Mouse (Mus musculus) left cerebral cortex, adult 8-10 months (tissue): ENCODE measurements at regions not wholly inside any gene's neighbourhood (a gene's known extent, or its start where the extent isn't known, plus 50 kb on each side); places are given as distances from the start of the nearest gene placed in this dataset.
"Not testable (repeated sequence)": the region's sequence is repeated elsewhere in the genome, so short reads cannot be mapped to it uniquely, and the experiment has no call there.

ENCODE experiments used
- DNase-seq, 2 experiments: peaks; one replicate each; pipeline ENCODE4 v3.0.0; 2022; ENCODE audit warnings: low spot score in 2 of 2

DNA sequence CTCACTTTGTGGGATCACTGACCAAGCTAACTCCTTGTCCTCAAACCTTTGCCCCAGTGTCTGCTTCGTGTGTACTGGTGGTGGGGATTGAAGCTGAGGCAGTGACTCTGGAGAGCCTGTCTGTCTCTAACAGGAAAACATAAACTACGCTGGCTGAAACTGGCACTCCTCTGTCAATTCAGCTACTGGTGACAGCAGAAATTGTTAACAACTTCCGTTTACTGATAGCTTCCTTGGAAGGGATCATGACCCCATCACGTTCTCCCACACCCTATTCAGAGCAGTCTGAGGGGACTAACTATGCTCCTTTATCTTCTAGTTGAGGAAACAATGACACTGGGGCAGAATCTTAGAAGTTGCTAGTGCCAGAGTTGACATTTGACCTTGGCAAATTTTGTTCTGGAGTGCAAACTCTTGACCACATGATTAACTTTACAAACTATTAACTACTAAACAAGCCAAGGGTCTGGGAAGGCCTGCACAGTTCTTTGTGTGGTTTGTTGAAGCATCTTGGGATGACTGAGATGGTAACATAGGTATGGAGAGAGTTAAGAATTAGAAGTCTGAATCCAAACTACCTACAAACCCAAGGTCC is 96.7 kb upstream of the Max start:
- no peak for DNase-seq

DNA sequence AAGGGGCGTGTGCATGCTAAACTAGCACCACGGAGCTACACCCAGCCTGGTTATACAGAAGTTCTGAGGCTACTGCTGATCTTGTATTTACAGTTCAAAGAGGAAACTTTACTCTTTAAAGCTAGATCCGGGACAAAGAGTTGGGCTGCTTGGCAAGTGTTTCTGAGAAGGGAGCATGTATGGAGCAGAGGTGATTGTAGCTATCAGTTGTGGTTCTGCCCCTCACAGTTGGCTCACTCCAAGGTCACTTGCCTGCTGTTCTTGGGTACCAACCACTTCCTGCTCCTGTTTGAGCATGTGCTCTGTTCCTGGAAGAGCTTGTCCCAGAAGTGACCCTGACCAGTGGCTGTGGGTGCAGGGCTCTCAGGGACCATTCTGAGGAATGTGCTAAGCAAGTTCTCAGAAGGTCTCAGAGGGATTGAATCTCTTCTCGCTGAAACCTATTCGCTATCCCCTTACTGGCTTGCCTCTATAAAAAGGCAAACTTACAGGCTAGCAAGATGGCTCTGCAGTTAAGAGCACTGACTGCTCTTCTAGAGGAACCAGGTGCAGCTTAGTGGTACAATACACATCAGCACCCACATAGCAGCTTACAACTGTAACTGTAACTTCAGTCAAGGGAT is 94.9 kb upstream of the Max start:
- no peak for DNase-seq

DNA sequence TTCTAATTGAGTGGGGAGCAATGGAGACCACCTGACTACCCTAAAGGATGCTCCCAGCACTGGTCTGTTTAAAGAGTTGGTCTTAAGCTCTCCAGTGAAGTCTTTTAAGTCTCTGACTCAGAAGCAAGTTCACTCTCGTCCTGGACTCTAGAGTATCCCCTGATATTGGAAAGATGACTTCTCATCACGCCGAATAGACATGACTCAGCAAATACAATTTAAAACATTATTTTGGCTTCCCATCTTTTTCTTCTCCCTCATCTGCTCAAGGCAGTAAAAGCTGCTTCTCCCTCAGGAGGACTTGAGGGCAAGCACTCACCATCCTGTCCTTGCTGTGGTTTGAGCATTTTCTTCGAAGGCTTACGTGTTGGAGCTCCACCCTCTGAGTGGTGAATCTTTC is 92.7 kb upstream of the Max start:
- no peak for DNase-seq

DNA sequence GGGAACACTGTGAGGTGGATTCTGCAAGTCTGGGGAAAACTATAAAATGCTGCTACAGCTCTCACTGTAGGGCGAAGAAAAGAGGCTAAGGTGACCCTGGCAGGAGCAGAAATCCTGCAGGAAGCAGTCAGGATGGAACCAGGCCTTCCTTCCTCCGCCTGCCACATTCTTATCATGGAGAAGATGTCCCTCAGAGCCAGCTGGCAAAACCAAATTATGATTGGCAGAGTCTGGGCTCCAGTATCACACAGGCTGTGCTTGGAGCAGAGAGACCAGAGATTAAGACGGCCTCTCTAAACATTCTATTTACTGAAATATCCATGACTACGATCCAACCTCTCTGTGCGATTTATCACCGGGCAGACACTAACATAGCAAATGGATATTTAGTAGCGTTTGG is 92.2 kb upstream of the Max start:
- no peak for DNase-seq

DNA sequence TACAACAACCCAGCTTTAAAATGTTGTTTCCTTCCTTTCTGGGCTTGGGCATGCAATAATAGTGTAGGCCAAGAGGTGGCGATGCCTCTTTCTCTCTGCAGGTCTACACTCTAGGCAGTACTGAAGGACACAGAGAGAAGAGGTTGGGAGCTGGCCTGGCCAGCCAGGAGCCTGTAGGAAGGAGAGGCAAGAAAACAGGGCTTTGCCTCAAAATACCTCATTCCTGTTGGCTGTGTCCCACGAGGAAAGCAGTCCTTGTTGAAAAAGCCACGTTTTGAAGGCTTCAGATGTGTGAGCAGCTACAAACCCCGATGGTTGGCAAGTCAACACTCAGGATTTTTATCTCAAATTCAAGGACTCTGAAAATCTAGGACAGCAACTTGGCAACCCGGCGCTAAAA is 90.9 kb upstream of the Max start:
- DNase-seq = peak; percentile 11 to 37

DNA sequence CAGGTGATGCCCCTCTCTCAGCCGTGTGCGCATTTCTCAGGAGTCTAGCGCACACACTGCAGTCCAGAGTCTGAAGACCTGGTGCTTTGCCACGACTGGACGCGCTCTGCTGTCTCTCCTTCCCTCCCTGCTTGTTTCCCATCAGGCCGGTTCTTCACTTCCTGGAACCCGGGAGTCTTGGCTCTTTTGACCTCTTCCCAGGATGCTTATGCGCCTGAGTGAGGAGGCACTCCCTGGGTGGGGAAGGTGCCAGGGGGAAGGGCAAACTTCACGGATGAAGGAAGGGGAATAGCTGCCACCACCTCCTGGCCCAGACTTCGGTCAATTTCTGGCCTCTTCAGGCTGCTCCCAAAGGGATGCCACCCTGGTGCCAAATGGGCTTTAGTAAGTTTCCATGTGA is 86.4 kb upstream of the Max start:
- no peak for DNase-seq

DNA sequence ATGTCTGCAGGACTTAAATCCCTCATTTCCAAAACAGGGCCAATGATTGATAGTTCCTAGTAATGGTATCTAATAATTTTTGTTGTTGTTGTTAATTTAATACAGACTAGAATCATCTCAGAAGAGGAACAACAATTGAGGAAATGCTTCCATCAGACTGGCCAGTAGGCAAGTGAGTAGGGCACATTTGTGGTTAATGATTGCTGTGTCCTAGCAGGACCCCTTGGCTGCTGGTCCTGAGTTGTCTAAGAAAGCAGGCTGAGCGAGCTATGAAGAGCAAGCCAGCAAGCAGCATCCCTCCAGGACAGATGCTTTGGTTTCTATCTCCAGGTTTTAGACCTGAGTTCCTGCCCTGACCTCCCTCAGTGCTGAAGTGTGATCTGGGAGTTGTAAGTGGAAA is 85.3 kb upstream of the Max start:
- no peak for DNase-seq

DNA sequence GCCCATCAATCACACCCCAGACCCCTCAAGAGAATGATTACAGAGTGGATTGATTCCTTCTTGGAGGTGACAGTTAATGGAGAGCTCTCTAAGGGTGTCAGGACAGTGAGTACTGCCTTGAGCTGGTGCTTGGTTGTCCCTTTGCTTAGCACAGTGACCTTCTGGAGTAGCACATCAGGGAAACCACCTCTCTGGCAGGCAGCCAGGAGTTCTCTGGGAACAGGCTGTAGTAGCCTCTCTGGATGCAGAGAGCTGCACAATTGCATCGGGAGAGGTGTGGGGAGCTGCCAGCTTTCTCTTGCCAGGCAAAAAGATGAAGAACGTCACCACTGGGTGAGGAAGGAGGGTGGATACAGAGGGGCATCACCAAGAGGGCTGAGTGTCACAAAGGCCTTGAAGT is 84.0 kb upstream of the Max start:
- DNase-seq = no peak

DNA sequence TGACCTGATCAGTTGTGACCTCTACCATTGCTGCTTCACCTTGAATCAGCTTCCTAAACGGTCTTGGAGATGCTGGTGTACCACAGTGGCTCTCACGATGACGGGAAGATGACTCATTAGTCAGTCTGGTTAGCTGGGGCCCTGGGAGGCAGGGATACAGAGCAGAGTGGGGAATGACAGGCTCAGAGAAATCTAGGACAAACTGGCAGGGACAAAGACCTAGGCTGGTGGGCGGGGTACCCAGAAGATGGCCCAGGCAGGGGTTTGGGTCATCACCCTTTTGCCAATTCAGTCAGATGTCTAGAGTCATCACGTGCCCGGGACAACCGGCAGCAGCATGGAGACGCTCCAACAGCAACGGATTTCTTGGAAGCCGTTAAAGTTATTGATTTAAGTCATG is 83.4 kb upstream of the Max start:
- DNase-seq = no peak

DNA sequence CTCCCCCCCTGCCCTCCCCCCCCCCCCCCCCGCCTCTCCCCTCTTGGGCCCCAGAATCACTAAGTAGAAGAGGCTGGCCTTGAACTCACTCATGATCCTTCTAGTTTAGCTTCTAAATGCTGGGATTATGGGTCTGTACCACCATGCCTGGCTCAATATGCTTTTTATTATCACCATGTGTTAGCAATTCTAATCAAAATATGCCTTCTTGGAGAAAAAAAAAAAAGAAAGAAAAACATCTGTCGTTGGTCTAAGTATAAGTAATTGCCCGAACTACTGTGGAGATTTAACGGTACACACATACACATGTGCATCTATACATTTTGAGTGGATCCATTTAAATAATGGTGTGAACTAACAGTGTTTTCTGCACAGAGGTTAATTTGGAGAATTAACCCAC is 80.4 kb upstream of the Max start:
- DNase-seq = no peak

DNA sequence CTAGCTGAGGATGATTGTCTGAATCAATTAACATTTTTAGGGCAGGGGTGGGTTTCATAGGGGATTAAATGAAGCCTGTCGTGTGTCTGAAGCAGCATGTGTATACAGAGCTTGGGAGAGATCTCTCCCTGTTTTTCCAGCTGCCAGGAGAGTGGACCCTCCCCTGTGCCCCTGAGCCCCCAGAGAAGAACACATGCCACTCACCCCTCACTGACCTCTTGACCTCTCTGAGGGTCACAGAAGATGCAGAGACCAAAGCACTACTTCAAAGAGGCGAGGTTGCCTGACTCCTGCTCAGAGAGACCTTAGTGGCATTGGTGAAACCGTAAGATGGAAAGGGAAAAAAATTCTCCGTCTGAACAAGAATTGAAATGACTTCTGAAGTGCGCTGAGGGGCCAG is 79.1 kb upstream of the Max start:
- no peak for DNase-seq

DNA sequence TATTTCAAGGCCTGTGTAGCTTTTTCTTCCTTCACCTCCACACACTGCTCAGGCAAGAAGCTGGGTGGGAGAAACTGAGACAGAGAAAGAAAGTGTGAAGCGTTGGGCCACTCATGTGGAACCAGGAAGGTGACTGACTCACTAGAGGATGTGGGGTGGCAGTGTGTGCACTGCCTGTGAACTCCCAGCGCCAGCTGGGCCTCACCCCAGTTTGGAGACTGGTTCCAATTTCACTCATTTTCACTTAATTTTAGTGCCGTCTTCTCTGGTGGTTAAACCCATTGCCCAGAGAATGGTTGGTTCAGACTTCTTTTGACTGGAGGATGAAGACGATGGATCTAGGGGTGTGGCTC is 77.9 kb upstream of the Max start:
- DNase-seq = no peak

DNA sequence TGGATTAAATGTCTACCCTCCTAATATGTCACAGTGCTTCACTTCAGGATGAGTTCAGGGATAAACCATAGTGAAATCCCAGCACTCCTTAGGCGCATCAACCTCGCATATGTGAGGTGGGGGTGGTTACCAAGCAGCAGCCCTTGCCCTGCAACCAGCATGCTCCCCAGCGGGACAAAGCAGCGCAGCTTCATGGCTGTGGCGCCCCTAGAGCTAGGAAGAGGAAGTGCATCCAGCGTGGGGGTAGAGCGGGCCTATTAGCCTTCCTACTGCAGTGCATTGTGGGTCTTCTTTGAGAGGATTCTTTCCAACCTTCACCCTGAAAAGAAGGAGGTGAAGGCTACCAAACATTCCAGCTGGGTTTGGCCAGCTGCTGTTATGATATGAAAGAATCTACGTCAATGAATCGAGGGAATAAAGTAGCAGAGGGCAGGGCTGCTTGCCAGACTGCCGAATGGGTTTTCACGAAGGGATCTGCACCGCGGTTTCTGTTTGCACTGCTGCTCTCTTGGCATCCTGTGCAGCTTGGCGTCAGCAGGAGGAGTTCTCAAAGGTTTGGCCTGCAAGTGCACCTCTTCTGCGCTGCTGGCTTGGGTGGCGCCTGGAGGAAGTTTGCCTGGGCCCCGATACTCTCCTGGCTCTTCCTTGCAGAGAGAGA is 77.4 kb upstream of the Max start:
- DNase-seq = no peak

DNA sequence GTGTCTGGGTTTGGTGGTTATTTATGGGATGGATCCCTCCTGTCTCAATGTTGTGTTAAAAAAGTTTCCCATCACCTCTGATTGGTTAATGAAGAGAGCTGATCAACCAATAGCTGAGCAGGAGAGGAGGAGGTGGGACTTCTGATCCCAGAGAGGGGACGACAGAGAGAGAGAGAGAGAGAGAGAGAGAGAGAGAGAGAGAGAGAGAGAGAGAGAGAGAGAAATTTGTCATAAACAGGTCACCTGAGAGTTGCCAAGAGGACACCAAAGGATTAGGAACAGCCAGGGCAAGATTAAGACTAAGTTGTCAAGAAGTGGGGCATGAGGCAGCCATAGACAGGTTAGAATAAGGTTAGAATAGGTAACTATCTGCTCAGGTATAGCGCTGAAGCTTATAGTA is 73.7 kb upstream of the Max start:
- DNase-seq = no peak

DNA sequence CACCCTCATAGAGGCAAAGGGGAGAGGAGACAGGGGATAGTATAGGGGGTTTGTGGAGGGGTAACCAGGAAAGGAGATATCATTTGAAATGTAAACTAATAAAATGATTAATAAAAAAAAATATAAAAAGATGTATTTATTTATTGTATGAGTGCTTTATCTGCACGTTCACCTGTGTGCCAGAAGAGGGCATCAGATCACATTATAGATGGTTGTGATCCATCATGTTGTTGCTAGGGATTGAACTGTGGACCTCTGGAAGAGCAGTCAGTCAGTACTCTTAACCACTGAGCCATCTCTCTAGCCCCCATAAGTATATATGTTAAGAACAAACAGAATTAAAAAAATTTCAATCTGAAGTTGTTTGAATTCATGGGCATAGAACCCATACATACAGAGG is 69.4 kb upstream of the Max start:
- no peak for DNase-seq

DNA sequence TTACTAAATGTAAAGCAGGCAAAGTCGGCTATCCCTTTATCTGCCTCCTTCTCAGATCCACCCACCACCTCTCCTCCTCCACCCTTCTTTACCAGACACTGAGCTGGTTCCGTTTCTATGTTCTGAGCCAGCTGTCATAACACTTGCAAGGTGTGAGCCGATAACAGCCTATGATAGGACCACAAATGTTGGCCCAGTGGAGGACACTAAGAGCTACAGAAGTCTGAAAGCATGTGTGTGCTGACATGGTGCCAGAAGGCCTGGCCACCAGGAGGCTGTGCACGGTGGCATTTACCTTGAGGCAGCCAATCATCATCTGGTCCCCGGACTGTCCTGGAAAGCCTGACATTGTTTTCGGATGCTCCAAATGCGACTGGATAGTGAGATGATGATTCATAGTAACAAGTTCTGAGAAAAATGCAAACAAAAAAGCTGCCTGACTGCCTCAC is 63.5 kb upstream of the Max start:
- DNase-seq = peak in 1 of 2 experiments; percentile 44

DNA sequence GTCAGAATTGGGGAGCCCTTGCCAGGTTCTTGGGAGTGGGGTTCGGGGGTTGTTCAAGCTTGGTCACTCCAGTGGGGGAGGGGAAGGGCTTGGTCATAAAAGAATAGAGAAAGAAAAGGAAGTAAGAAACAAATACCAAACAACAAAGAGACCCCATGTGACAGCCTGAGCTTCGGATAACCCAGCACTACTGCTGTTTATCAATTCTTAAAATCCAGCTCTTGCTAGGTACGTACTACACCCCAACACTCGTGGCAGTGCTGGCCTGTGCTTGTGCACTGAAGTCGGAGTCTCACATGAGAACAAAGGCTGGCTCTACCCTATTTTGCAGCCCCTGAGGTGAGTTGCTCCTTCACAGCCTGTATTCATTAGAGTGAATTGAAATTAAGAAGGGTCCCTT is 60.5 kb upstream of the Max start:
- DNase-seq = no peak

DNA sequence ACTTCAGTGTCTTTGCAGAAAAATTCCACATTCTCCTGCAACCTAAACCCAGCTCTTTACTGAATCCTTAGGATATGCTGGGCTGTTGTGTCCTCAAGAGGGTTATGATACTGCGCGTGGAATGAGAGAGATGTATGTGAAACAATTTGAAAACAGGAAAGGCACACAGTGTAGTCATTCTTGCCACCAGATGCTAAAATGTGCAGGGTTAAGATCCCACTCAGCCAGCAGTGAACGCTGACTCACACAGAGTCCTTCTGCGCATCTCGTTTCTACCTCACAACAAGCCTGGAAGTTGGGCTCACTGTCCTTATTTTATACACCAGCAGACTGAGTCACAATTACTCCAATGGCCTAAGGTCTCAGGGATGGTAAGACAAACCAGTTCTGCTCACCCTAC is 59.9 kb upstream of the Max start:
- DNase-seq = no peak

DNA sequence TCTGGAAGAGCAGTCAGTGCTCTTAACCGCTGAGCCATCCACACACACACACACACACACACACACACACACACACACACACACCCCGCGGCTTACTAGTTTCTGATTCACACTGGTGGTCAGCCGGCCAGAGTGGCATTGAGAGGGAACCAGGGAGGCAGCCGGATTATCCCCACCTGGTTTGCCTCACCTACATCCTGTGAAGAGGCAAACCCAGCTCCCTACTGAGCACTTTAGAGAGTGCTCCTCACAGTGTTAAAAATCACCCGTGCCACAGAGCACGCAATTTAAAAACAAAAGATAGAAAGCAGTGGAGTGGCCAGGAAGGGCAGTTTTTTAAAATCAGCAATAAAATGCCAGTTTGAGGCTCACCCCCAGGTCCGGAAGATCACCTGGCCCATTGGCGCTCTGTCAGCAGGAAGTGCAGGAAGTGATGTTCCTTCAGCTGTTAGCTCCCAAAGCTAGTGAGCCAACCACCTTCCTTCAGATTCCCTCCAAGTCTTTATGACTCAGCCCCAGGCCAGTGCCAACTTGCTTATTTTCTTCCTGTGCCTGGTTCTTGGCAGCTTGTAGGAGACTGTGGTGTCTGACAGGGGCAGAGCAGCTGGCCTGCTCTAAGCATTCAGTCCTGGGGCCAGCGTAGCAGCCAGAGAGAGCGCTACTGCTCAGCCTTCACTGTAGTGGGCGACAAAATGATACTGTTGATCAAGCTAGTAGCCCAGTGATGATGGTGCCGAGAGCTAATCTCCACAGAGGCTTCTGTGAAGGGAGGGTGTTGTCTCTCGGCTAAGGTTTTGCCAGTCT is 57.9 kb upstream of the Max start:
- DNase-seq = peak in 1 of 2 experiments; percentile 81

DNA sequence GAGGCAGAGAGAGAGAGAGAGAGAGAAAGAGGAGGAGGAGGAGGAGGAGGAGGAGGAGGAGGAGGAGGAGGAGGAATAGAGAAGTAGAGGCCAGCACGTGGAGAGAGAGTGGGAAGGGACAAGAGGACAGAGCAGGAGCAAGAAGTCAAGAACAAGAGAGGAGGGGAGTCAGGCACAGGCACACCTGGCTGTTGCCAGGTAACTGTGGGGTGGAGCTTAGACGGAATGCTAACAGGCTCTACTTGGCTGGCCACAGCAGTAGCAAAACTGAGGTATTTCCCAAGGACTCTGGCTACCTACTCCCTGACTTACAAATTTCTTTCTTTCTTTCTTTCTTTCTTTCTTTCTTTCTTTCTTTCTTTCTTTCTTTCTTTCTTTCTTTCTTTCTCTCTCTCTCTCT is 57.1 kb upstream of the Max start:
- DNase-seq = not testable (repeated sequence)

DNA sequence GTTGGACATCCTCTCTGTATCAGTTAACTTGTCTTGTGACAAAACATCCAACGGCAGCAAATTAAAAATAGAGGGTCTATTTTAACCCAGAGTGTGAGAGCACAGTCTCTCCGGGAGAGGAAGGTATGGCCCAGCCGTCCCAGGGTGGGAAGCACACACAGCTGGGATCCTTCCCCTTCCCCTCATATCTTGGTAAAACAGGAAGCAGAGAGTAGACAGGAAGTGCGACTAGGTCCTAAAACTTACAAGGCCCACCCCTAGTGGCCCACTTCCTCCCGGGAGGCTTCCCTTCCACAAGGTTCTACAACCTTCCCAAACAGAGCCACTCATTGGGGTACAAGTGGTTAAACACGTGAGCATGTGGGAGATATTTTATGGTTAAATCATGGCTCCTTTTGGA is 56.4 kb upstream of the Max start:
- no peak for DNase-seq

DNA sequence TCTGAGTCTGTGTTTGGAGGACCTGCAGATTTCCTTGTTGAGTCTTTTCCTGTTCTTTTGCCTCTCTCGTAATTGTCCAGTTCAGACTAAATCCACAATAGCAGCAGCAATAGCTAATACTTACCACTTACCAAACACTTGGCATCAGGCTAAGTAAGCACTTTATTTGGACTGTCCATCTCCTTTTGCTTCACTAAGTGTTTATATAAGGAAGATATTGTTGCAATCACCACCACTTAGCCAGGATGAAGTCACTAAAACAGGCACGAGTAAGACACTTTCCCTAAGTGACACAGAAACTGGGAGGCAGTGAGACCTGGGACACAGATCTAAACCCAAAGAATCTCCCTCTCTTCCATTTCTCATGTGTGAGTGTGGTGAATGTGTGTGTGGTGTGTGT is 52.9 kb upstream of the Max start:
- no peak for DNase-seq
